Mouse (Mus musculus) thymus, adult 2 months (tissue): ENCODE results near the gene Helz.

ENCODE experiments used
- CTCF ChIP-seq: fragments of 200-500 bp; IDR thresholded peaks from 2 replicates; pipeline ENCODE4 v1.5.1; 2012; ENCODE audit warnings: mild to moderate bottlenecking, control low read depth, low read length, moderate library complexity, borderline replicate concordance; ENCODE audit not compliant: control insufficient read depth, poor library complexity, insufficient read depth; ENCODE audit errors: extremely low read depth
- POLR2A ChIP-seq: fragments of 200-500 bp; IDR thresholded peaks from 2 replicates; pipeline ENCODE4 v1.6.1; 2012; ENCODE audit warnings: mild to moderate bottlenecking, low read length, control low read depth, moderate library complexity; ENCODE audit not compliant: control insufficient read depth, poor library complexity, insufficient read depth; ENCODE audit errors: extremely low read depth

GRCm38 (mm10) chr11:107638137-107638536, 90.4 kb downstream of the Helz start:
- TF ChIP-seq CTCF (no peak), POLR2A (no peak)
